Mouse (Mus musculus) heart, embryonic 14.5 days (tissue): ENCODE data around the gene Nfe2l3. TPM values are rescaled to one million over a fixed set of nuclear protein-coding genes. Genes with fewer than 3 reads are reported as not detected.
"Not testable (repeated sequence)": the region's sequence is repeated elsewhere in the genome, so short reads cannot be mapped to it uniquely, and the experiment has no call there.

Experiments used
- ATAC-seq: fragments of 200-750 bp; cut with Nextera tagmentation; 2 replicates; pipeline ENCODE4 v1.8.0; 2017; ENCODE audit warnings: low read depth, moderate TSS enrichment; ENCODE audit not compliant: insufficient number of reproducible peaks, insufficient read depth, low FRiP score
- H3K27ac ChIP-seq, 2 experiments: fragments of 200-500 bp in 1 of 2; fragments of 300-500 bp in 1 of 2; sonication (generic) in 1 of 2; replicated peaks in 1 of 2; 2 replicates each; pipeline ENCODE4 v1.5.1; 2012 to 2014; ENCODE audit warnings: low read depth in 2 of 2, low read length in 2 of 2, control low read depth in 1 of 2, mild to moderate bottlenecking in 1 of 2, mixed read lengths in 1 of 2; ENCODE audit not compliant: control insufficient read depth in 1 of 2, insufficient read depth in 1 of 2
- H3K27me3 ChIP-seq: fragments of 300-500 bp; sonication (generic); 2 replicates; pipeline ENCODE4 v1.6.1; 2014; ENCODE audit warnings: mild to moderate bottlenecking, low read length, control low read depth; ENCODE audit not compliant: control insufficient read depth, insufficient read depth
- H3K36me3 ChIP-seq: fragments of 300-500 bp; sonication (generic); 2 replicates; pipeline ENCODE4 v1.6.1; 2014; ENCODE audit warnings: mild to moderate bottlenecking, control low read depth, low read length, mixed read lengths; ENCODE audit not compliant: control insufficient read depth, insufficient read depth
- H3K4me1 ChIP-seq, 2 experiments: fragments of 200-500 bp in 1 of 2; fragments of 300-500 bp in 1 of 2; sonication (generic) in 1 of 2; 2 replicates each; pipeline ENCODE4 v1.6.1; 2012 to 2014; ENCODE audit warnings: low read length in 2 of 2, control low read depth in 1 of 2, mixed read lengths in 1 of 2; ENCODE audit not compliant: control insufficient read depth in 2 of 2, insufficient read depth in 2 of 2
- H3K4me2 ChIP-seq: fragments of 300-500 bp; sonication (generic); 2 replicates; pipeline ENCODE4 v1.6.1; 2014; ENCODE audit warnings: mild to moderate bottlenecking, low read length
- H3K4me3 ChIP-seq, 2 experiments: fragments of 200-500 bp in 1 of 2; fragments of 300-500 bp in 1 of 2; sonication (generic) in 1 of 2; 2 replicates each; pipeline ENCODE4 v1.5.1; 2012 to 2014; ENCODE audit warnings: low read length in 2 of 2, mild to moderate bottlenecking in 2 of 2, control low read depth in 1 of 2, low read depth in 1 of 2, moderate library complexity in 1 of 2; ENCODE audit not compliant: control insufficient read depth in 1 of 2, insufficient read depth in 1 of 2
- H3K9ac ChIP-seq: fragments of 300-500 bp; sonication (generic); 2 replicates; pipeline ENCODE4 v1.6.1; 2014; ENCODE audit warnings: mild to moderate bottlenecking, low read length
- H3K9me3 ChIP-seq: fragments of 300-500 bp; sonication (generic); 2 replicates; pipeline ENCODE4 v1.6.1; 2016; ENCODE audit warnings: low read length, control low read depth; ENCODE audit not compliant: control insufficient read depth
- WGBS: fragments of 180-500 bp; shearing (Covaris S2); extraction: QIAGEN DNeasy Blood & Tissue Kit; methylation state at CpG from one replicate; pipeline ENCODE4 v1.1.7; 2014; 5-methylcytosine and 5-hydroxymethylcytosine counted together
- polyA plus RNA-seq: library from polyadenylated mRNA; unstranded; fragments of >200 nt; fragmentation: Nextera tagmentation; extraction: Ambion mirVana; gene quantifications from 2 replicates; pipeline ENCODE4 v1.2.1, GENCODE M21; 2014

Gene Nfe2l3
- polyA plus RNA-seq, 1 experiment from 2014 or later: 4.3 TPM

DNA sequence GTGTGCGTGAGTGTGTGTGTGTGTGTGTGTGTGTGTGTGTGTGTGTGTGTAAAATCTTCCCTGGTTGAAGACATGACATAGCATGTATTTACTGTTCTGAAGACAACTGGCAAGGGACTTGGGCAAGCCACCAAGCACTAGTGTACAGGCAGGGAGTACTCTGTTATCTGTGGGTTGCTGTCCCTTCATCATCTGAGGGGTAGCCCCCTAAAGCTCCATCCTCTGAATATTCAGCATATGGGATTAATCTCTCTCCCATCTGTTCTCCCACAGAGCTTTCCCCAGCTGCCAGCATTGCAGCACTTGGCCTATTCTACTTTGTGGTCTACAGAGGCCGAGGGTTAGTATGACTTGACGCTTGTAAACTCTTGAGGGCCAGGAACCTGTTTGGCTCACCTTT lies 37.5 kb upstream of the Nfe2l3 start:
- WGBS: 89% methylated on average over 3 of the region's 3 CpGs
- H3K36me3 ChIP-seq, ATAC-seq, H3K27me3 ChIP-seq, H3K4me2 ChIP-seq, H3K4me1 ChIP-seq, H3K27ac ChIP-seq, H3K9me3 ChIP-seq, H3K4me3 ChIP-seq, H3K9ac ChIP-seq: not testable (repeated sequence)

GRCm38 (mm10) chr6:51395486-51395885 lies 37.0 kb upstream of the Nfe2l3 start:
- 65% methylated on average over 9 of the region's 9 CpGs for WGBS
- Histone ChIP-seq H3K36me3 (no peaks in the 10 kb centered on the region), H3K4me2 (no peak overlapping the region), H3K4me3 (no peak overlapping the region), H3K9ac (no peak overlapping the region), H3K27ac (no peak overlapping the region), H3K4me1 (peaks cover 2 to 4% of the 10 kb centered on the region in 2 experiments; a peak in 2 of 4 replicates), H3K9me3 (no peaks in the 10 kb centered on the region), H3K27me3 (no peaks in the 10 kb centered on the region)
- ATAC-seq: no peak

DNA sequence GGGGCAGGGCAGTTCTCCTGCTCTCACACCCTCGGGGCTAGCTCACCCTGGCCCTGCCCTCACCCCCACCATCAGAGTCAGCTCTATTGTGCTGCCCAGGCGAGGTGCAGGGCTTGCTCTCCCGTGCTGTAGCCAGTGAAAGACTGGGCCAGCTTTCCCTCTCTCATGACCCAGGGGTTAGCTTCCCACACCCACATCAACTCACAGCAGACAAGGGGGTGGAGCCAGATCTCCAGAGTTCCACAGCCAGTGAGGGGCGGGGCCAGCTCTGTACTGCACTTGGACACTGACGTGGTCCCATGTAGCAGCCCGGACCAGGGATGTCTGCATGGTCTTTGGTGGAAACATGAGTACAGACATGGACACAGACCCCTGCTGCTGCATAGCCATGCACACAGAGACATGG lies 33.4 kb upstream of the Nfe2l3 start:
- H3K4me2 ChIP-seq: no peak overlapping the region
- H3K4me1 ChIP-seq: peaks cover 10 to 12% of the 10 kb centered on the region in 2 experiments; a peak in 3 of 4 replicates
- H3K36me3 ChIP-seq: no peaks in the 10 kb centered on the region
- H3K4me3 ChIP-seq: no peak overlapping the region
- H3K9ac ChIP-seq: no peak overlapping the region
- peak; percentile 74 for ATAC-seq
- H3K27ac ChIP-seq: no peak overlapping the region
- 23% methylated on average over 6 of the region's 6 CpGs for WGBS
- H3K27me3 ChIP-seq: no peaks in the 10 kb centered on the region
- H3K9me3 ChIP-seq: no peaks in the 10 kb centered on the region

- 28% methylated on average over 6 of the region's 6 CpGs for WGBS
- Histone ChIP-seq H3K4me3 (no peak overlapping the region), H3K9ac (no peak overlapping the region), H3K9me3 (no peaks in the 10 kb centered on the region), H3K4me2 (no peak overlapping the region), H3K36me3 (no peaks in the 10 kb centered on the region), H3K27ac (no peak overlapping the region), H3K4me1 (peaks cover 16 to 17% of the 10 kb centered on the region in 2 experiments), H3K27me3 (no peaks in the 10 kb centered on the region)
- ATAC-seq: no peak
These were observed 31.2 kb upstream of the Nfe2l3 start for GRCm38 (mm10) chr6:51401294-51401693.

DNA sequence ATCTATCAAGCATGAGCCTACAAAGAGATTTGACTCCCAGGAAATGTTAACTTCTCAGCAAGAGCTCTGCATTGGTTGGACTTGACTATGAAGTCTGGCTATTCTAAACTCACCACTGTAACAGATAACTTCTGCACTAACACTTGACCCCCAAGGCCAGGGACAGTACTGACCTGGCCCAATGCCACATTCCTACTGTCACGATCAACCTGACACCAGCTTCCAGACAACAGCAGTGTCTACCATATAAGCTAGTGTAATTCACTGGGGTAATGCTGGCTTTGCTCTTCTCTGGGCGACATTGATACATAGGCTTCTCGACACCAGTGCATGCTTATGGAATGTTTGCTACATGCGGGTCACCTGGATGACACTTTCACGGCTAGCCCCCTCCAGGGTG lies 28.9 kb upstream of the Nfe2l3 start:
- Histone ChIP-seq H3K9me3 (no peaks in the 10 kb centered on the region), H3K36me3 (no peaks in the 10 kb centered on the region), H3K27ac (no peak overlapping the region), H3K4me3 (no peak overlapping the region), H3K4me1 (peaks cover 16 to 17% of the 10 kb centered on the region in 2 experiments), H3K27me3 (no peaks in the 10 kb centered on the region), H3K9ac (no peak overlapping the region), H3K4me2 (no peak overlapping the region)
- WGBS: 45% methylated on average over 5 of the region's 5 CpGs
- no peak for ATAC-seq

GRCm38 (mm10) chr6:51404502-51404901 lies 28.0 kb upstream of the Nfe2l3 start:
- H3K36me3 ChIP-seq: no peaks in the 10 kb centered on the region
- no peak overlapping the region for H3K4me3 ChIP-seq
- WGBS: 49% methylated on average over 4 of the region's 4 CpGs

GRCm38 (mm10) chr6:51416433-51416832 lies 16.0 kb upstream of the Nfe2l3 start:
- Histone ChIP-seq H3K4me1 (no peaks in the 10 kb centered on the region), H3K9ac (no peak overlapping the region), H3K9me3 (no peaks in the 10 kb centered on the region), H3K36me3 (no peaks in the 10 kb centered on the region), H3K4me2 (no peak overlapping the region), H3K27me3 (no peaks in the 10 kb centered on the region), H3K4me3 (no peak overlapping the region), H3K27ac (no peak overlapping the region)
- 52% methylated on average over 1 of the region's 1 CpGs for WGBS
- no peak for ATAC-seq

More at GRCm38 (mm10) chr6:51404502-51404901, 28.0 kb upstream of the Nfe2l3 start:
- H3K9ac ChIP-seq: no peak overlapping the region
- ATAC-seq: no peak
- peaks cover 12 to 15% of the 10 kb centered on the region in 2 experiments for H3K4me1 ChIP-seq
- no peaks in the 10 kb centered on the region for H3K9me3 ChIP-seq
- H3K27ac ChIP-seq: no peak overlapping the region
- H3K4me2 ChIP-seq: no peak overlapping the region
- no peaks in the 10 kb centered on the region for H3K27me3 ChIP-seq

DNA sequence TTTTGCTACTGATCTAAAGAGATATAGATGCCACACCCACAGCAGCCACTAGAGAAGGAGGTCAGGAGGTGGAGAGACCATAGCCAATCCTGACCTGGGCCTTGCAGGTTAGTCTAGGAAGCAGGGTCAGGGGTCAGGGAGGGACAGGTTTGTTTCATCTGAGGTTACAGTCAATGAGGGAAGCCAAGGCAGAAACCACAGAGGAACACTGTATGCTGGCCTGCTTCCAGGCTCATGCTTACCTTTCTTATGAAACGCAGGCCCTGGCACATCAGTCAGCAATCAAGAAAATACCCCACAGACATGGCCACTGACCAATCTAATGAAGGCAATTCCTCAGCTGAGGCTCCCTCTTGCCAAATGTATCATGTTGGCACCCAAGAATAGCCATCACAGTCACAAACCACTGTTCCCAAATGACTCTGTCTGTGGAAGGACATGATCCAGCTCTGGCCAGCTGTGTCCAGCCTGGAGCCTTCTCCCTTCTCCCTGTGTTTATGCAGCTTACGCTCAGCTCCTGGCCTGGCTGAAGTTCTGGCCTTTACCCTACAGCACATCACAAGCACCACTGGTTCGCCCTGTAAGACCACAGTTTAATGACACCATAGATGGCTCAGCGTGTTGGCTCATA lies 15.0 kb upstream of the Nfe2l3 start:
- ATAC-seq: no peak
- no peaks in the 10 kb centered on the region for H3K9me3 ChIP-seq
- H3K27me3 ChIP-seq: no peaks in the 10 kb centered on the region
- no peak overlapping the region for H3K4me2 ChIP-seq
- H3K36me3 ChIP-seq: no peaks in the 10 kb centered on the region
- no peaks in the 10 kb centered on the region for H3K4me1 ChIP-seq
- H3K9ac ChIP-seq: no peak overlapping the region
- H3K27ac ChIP-seq: no peak overlapping the region
- H3K4me3 ChIP-seq: no peak overlapping the region
- WGBS: 84% methylated on average over 4 of the region's 4 CpGs
